In the genomic region with DNA sequence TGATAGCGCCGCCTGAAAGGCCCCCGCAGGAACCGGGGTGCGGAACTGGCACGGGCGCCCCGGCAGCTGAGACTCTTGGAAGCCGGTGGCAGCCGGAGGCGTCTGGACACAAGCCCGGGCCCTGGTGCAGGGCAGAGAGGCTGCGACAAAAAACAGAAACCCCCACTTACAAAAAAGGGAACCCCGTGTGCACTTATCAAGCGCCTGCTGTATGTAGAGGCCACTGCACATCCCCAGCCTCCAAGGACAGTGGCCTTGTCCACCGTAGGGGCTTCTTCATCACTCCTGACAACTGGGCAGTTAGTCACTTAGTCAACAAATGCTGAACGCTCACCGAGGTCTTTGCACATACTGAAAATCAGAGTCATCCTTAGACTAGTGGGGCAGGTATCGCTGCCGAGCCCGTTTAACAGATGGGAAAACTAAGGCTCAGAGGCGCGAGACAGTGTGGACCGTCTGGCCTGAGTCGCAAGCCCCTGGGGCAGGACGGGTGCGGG, we compare ENCODE assay signal across 8 mouse cellular contexts. TPM values are rescaled to one million over a fixed set of nuclear protein-coding genes. Genes with fewer than 3 reads are reported as not detected.
DNase-seq lines count a peak whose midpoint lies in the region; ATAC-seq and TF ChIP-seq lines count a peak whose summit lies in the region.
"Had no signal": no experiment of that assay in that cellular context is flagged by ENCODE, and none has a peak within 500 bp of the region (broad histone marks: within the 10 kb centered on the region; RNA-seq: fewer than 3 reads in every experiment).

No protein-coding gene starts in this region.

- H3K4me3 ChIP-seq in forebrain, postnatal 0 days (ENCODE audit: low read depth, low read length): no peak overlapping the region
- H3K4me3 ChIP-seq in limb, embryonic 15.5 days: peak overlapping the region; percentile 35; the same call in 1 of the 2 replicates

- DNase-seq in left cerebral cortex, postnatal 25 days (ENCODE audit: low spot score in 2 of 2): peak; percentile 13 to 38
- no peak for DNase-seq in left cerebral cortex, adult 11 months (ENCODE audit: low spot score)
- DNase-seq in cerebellum, adult 9-10 months: peak; percentile 69
- peak; percentile 55 for DNase-seq in forebrain, postnatal 0 days
- no peak for DNase-seq in thymus, postnatal 25 days

- no peak overlapping the region for H3K9ac ChIP-seq in forebrain, postnatal 0 days
- no peak overlapping the region for H3K9ac ChIP-seq in limb, embryonic 15.5 days
- H3K9ac ChIP-seq: liver, embryonic 14.5 days had no signal

- peak overlapping the region; percentile 30; the same call in 1 of the 2 replicates for H3K27ac ChIP-seq in forebrain, postnatal 0 days (ENCODE audit: low read depth, low read length)
- H3K27ac ChIP-seq in limb, embryonic 15.5 days: no peak overlapping the region
- H3K27ac ChIP-seq: liver, embryonic 14.5 days had no signal

- peak overlapping the region; percentile 41; the same call in 1 of the 2 replicates for H3K4me2 ChIP-seq in forebrain, postnatal 0 days (ENCODE audit: low read depth)
- H3K4me2 ChIP-seq in limb, embryonic 15.5 days: peak overlapping the region; percentile 54; the same call in 1 of the 2 replicates

- H3K36me3 ChIP-seq in forebrain, postnatal 0 days (ENCODE audit: insufficient read depth): no peaks in the 10 kb centered on the region
- no peaks in the 10 kb centered on the region for H3K36me3 ChIP-seq in limb, embryonic 15.5 days

- 26% methylated on average over 27 of the region's 27 CpGs for WGBS in forebrain, postnatal 0 days
- WGBS in limb, embryonic 15.5 days: 26% methylated on average over 27 of the region's 27 CpGs

- H3K4me1 ChIP-seq in forebrain, postnatal 0 days (ENCODE audit: insufficient read depth): peaks cover 11% of the 10 kb centered on the region
- H3K4me1 ChIP-seq in limb, embryonic 15.5 days: peaks cover 41% of the 10 kb centered on the region

- H3K9me3 ChIP-seq in forebrain, postnatal 0 days (ENCODE audit: low read length): no peaks in the 10 kb centered on the region
- no peaks in the 10 kb centered on the region for H3K9me3 ChIP-seq in limb, embryonic 15.5 days

- no peak for TF ChIP-seq CTCF in forebrain, postnatal 0 days (IDR thresholded peaks at IDR 0.05; ENCODE audit: low read depth)

- no peaks in the 10 kb centered on the region; the same call in 1 of the 2 replicates for H3K27me3 ChIP-seq in forebrain, postnatal 0 days (ENCODE audit: insufficient read depth, low read length)
- peaks cover 62% of the 10 kb centered on the region for H3K27me3 ChIP-seq in limb, embryonic 15.5 days

- intact Hi-C loops in left cerebral cortex, postnatal 25 days (cut with DNase I): no loop called here

- no peak for ATAC-seq in forebrain, postnatal 0 days
- no peak for ATAC-seq in limb, embryonic 15.5 days (ENCODE audit: insufficient number of reproducible peaks, low FRiP score, low TSS enrichment, low read depth)
- no peak for ATAC-seq in megakaryocyte, adult 5-6 weeks (ENCODE audit: poor library complexity, severe bottlenecking)

RNA-seq across cellular contexts. Expression of gene Znrf4, which starts 1.7 kb away (rescaled TPM):
- not detected for total RNA-seq in left cerebral cortex, postnatal 25 days (2021)
- total RNA-seq in forebrain, postnatal 0 days (2014; rRNA removed): not detected in 2 replicates
- polyA plus RNA-seq in forebrain, postnatal 0 days (2015; fragmentation: Nextera tagmentation; extraction: Ambion mirVana): 0.13 and 0.16 TPM in 2 replicates
- polyA plus RNA-seq in limb, embryonic 15.5 days (2015; fragmentation: Nextera tagmentation; extraction: Ambion mirVana): not detected in 2 replicates
- not detected in 2 replicates for total RNA-seq in megakaryocyte, adult 5-6 weeks (2015)
- not detected in 2 replicates for total RNA-seq in megakaryocyte, adult 5-6 weeks (2017)
- polyA plus RNA-seq: liver, embryonic 14.5 days had no signal

RNA-seq across cellular contexts. Expression of gene Ptprs, which starts 34.2 kb away (rescaled TPM):
- total RNA-seq in left cerebral cortex, postnatal 25 days (2021): 100 to 1,000 TPM; 621 to 622 TPM
- 568 and 711 TPM in 2 replicates for total RNA-seq in forebrain, postnatal 0 days (2014; rRNA removed)
- polyA plus RNA-seq in forebrain, postnatal 0 days (2015; fragmentation: Nextera tagmentation; extraction: Ambion mirVana): 196 and 250 TPM in 2 replicates
- polyA plus RNA-seq in limb, embryonic 15.5 days (2015; fragmentation: Nextera tagmentation; extraction: Ambion mirVana): 85.4 and 96.3 TPM in 2 replicates
- total RNA-seq in megakaryocyte, adult 5-6 weeks (2015): 18.1 and 18.6 TPM in 2 replicates
- total RNA-seq in megakaryocyte, adult 5-6 weeks (2017): 17.3 and 52.6 TPM in 2 replicates

RNA-seq across cellular contexts. Expression of gene Gm20219, which starts 43.7 kb away (rescaled TPM):
- 1 to 10 TPM; 1.7 to 1.9 TPM for total RNA-seq in left cerebral cortex, postnatal 25 days (2021)
- 0.33 TPM in 1 of 2 replicates, not detected in the other for total RNA-seq in forebrain, postnatal 0 days (2014; rRNA removed)
- polyA plus RNA-seq in forebrain, postnatal 0 days (2015; fragmentation: Nextera tagmentation; extraction: Ambion mirVana): 0.29 and 0.40 TPM in 2 replicates
- polyA plus RNA-seq in limb, embryonic 15.5 days (2015; fragmentation: Nextera tagmentation; extraction: Ambion mirVana): 16.2 and 16.6 TPM in 2 replicates
- 0.71 and 1.2 TPM in 2 replicates for total RNA-seq in megakaryocyte, adult 5-6 weeks (2015)
- total RNA-seq in megakaryocyte, adult 5-6 weeks (2017): 0.44 and 0.49 TPM in 2 replicates

Comparison
In these comparisons a context has a peak if more than half of its experiments do, and no peak if none do; other contexts are left out.
1. DNase-seq: peak in left cerebral cortex, postnatal 25 days (2 of 2), cerebellum, adult 9-10 months (single experiment) and forebrain, postnatal 0 days (single experiment); none in left cerebral cortex, adult 11 months (single experiment) and thymus, postnatal 25 days (single experiment).
2. RNA of gene Ptprs, which starts 34.2 kb away (total RNA-seq): 568 to 711 TPM in forebrain, postnatal 0 days and 621 to 622 TPM in left cerebral cortex, postnatal 25 days; 17.3 to 52.6 TPM in megakaryocyte, adult 5-6 weeks; every median in the first group is over 10 times any median in the second.